14 mouse cellular contexts compared by ENCODE assay signal in the genomic region with DNA sequence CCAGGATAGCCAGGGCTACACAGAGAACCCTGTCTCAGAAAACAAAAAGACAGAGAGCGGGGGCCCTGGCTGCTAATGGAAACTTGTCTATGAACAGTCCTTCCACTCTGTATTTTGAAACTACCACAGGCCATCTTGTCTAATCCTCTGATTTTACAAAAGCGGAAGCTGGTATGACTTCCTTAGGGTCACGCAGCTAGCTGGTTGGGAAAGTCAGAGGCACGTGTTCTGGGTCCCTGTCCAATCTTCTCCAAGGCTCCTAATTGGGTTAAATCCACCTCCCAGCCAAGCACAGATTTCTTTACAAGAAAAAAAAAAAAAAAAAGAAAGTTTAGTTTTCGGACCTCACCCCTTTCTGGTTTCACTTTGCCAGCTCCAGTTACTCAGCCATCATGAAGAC. TPM values are rescaled to one million over a fixed set of nuclear protein-coding genes. Genes with fewer than 3 reads are reported as not detected.
A peak's percentile ranks its signal among the peaks of the same experiment; 100 is the strongest.
DNase-seq lines count a peak whose midpoint lies in the region; ATAC-seq and TF ChIP-seq lines count a peak whose summit lies in the region.
"Had no signal": no experiment of that assay in that cellular context is flagged by ENCODE, and none has a peak within 500 bp of the region (broad histone marks: within the 10 kb centered on the region; RNA-seq: fewer than 3 reads in every experiment).

No protein-coding gene starts in this region.

- no peak overlapping the region for H3K9ac ChIP-seq in liver, adult 2 months (ENCODE audit: low read depth, low read length)
- H3K9ac ChIP-seq in liver, embryonic 12.5 days: no peak overlapping the region
- H3K9ac ChIP-seq: embryonic facial prominence, embryonic 15.5 days had no signal

- peak overlapping the region; percentile 51; the same call in 1 of the 2 replicates for H3K27ac ChIP-seq in liver, adult 2 months (replicated peaks; ENCODE audit: insufficient read depth, low read depth, low read length)
- H3K27ac ChIP-seq in liver, embryonic 12.5 days: no peak overlapping the region
- H3K27ac ChIP-seq in bone marrow, adult 2 months (ENCODE audit: control insufficient read depth, insufficient read depth, low read depth, low read length, poor library complexity): peak overlapping the region; percentile 74
- H3K27ac ChIP-seq: embryonic facial prominence, embryonic 15.5 days; heart, embryonic 10.5 days; kidney, postnatal 0 days had no signal

- 77% methylated on average over 5 of the region's 5 CpGs for WGBS in liver, adult 2 months
- 71% methylated on average over 5 of the region's 5 CpGs for WGBS in liver, embryonic 12.5 days (ENCODE audit: insufficient replicate concordance)
- WGBS in bone marrow, adult 2 months: 28% methylated on average over 5 of the region's 5 CpGs

- H3K4me3 ChIP-seq in liver, adult 2 months (ENCODE audit: insufficient read depth, low read depth, low read length): no peak overlapping the region
- H3K4me3 ChIP-seq in liver, embryonic 12.5 days: no peak overlapping the region
- H3K4me3 ChIP-seq in E14TG2a.4 (replicated peaks; ENCODE audit: low read length): peak overlapping the region; percentile 63
- H3K4me3 ChIP-seq in bone marrow, adult 2 months (replicated peaks; ENCODE audit: control insufficient read depth, low read depth, low read length): no peak overlapping the region
- H3K4me3 ChIP-seq: embryonic facial prominence, embryonic 15.5 days; heart, embryonic 10.5 days had no signal

- ATAC-seq in liver, embryonic 12.5 days: no peak
- ATAC-seq in megakaryocyte progenitor cell, adult 5-6 weeks (replicated peaks; ENCODE audit: poor library complexity): peak; percentile 46
- ATAC-seq: hindbrain, embryonic 16.5 days; midbrain, embryonic 16.5 days; Patski had no signal

- H3K36me3 ChIP-seq in liver, adult 2 months (ENCODE audit: control insufficient read depth, insufficient read depth, low read length): no peaks in the 10 kb centered on the region
- H3K36me3 ChIP-seq in liver, embryonic 12.5 days: no peaks in the 10 kb centered on the region
- H3K36me3 ChIP-seq in E14TG2a.4 (ENCODE audit: insufficient read depth, low read length): no peaks in the 10 kb centered on the region
- H3K36me3 ChIP-seq: embryonic facial prominence, embryonic 15.5 days had no signal

- no peak for TF ChIP-seq POLR2A in liver, adult 2 months (IDR thresholded peaks at IDR 0.05; ENCODE audit: extremely low read depth, insufficient read depth, low read length)
- TF ChIP-seq POLR2A in bone marrow, adult 2 months (IDR thresholded peaks at IDR 0.05; ENCODE audit: borderline replicate concordance, control insufficient read depth, low read depth, low read length): no peak

- peak; percentile 47 for DNase-seq in liver, adult 2 months (ENCODE audit: extremely low read depth, low read depth, low spot score)
- DNase-seq in layer of hippocampus, postnatal 10 days (ENCODE audit: low spot score in 2 of 2): no peak
- DNase-seq in urinary bladder, postnatal 36 days (ENCODE audit: low spot score in 2 of 2): no peak
- DNase-seq: thymus, adult 18-20 months had no signal

- no peak overlapping the region for H3K4me2 ChIP-seq in liver, embryonic 12.5 days
- H3K4me2 ChIP-seq: embryonic facial prominence, embryonic 15.5 days had no signal

- no peaks in the 10 kb centered on the region for H3K79me2 ChIP-seq in liver, adult 2 months (ENCODE audit: control insufficient read depth, insufficient read depth, low read length)

- TF ChIP-seq CTCF in liver, adult 2 months (IDR thresholded peaks at IDR 0.05; ENCODE audit: low read depth, low read length): no peak
- no peak for TF ChIP-seq CTCF in E14TG2a.4 (conservative IDR thresholded peaks at IDR 0.05; ENCODE audit: low read length)
- TF ChIP-seq CTCF in bone marrow, adult 2 months (IDR thresholded peaks at IDR 0.05; ENCODE audit: control insufficient read depth, insufficient read depth, low read length): no peak

- no peaks in the 10 kb centered on the region for H3K9me3 ChIP-seq in liver, embryonic 12.5 days (replicated peaks)
- no peaks in the 10 kb centered on the region for H3K9me3 ChIP-seq in E14TG2a.4 (ENCODE audit: low read length)
- H3K9me3 ChIP-seq: embryonic facial prominence, embryonic 15.5 days; heart, embryonic 10.5 days had no signal

- H3K4me1 ChIP-seq in liver, adult 2 months (ENCODE audit: control insufficient read depth, insufficient read depth, low read length): no peaks in the 10 kb centered on the region
- 0 out of 2 replicates have a peak, but pooled peaks cover 4% of the 10 kb centered on the region for H3K4me1 ChIP-seq in liver, embryonic 12.5 days
- H3K4me1 ChIP-seq in E14TG2a.4 (replicated peaks; ENCODE audit: low read depth, low read length): peaks cover 92% of the 10 kb centered on the region
- H3K4me1 ChIP-seq in bone marrow, adult 2 months (ENCODE audit: control insufficient read depth, insufficient read depth, low read length): peaks cover 11% of the 10 kb centered on the region; the same call in 1 of the 2 replicates
- H3K4me1 ChIP-seq: heart, embryonic 10.5 days had no signal

- no peaks in the 10 kb centered on the region for H3K27me3 ChIP-seq in liver, adult 2 months (ENCODE audit: control insufficient read depth, insufficient read depth, low read length)
- no peaks in the 10 kb centered on the region for H3K27me3 ChIP-seq in liver, embryonic 12.5 days (replicated peaks)
- no peaks in the 10 kb centered on the region for H3K27me3 ChIP-seq in E14TG2a.4 (ENCODE audit: insufficient read depth, low read length)
- H3K27me3 ChIP-seq: embryonic facial prominence, embryonic 15.5 days; Patski had no signal

RNA-seq across cellular contexts. Expression of a gene that starts 45.8 kb away (rescaled TPM):
- 5.4 and 6.8 TPM in 2 replicates for total RNA-seq in liver, adult 2 months (2014; rRNA removed)
- 2.2 and 3.5 TPM in 2 replicates for polyA plus RNA-seq in liver, adult 2 months (2012; rRNA removed)
- 7.0 and 7.7 TPM in 2 replicates for polyA plus RNA-seq in liver, embryonic 12.5 days (2016; fragmentation: Nextera tagmentation; extraction: Ambion mirVana)
- 6.8 and 18.0 TPM in 2 replicates for polyA plus RNA-seq in bone marrow, adult 2 months (2011; ENCODE audit: insufficient read depth, insufficient read length, low replicate concordance, missing spikeins)
- 44.3 and 46.2 TPM in 2 replicates for total RNA-seq in megakaryocyte progenitor cell, adult 5-6 weeks (2015)
- total RNA-seq in megakaryocyte progenitor cell, adult 5-6 weeks (2017): 73.3 and 75.1 TPM in 2 replicates
- 10 to 100 TPM; 58.2 to 58.4 TPM for total RNA-seq in layer of hippocampus, postnatal 10 days (2021)

RNA-seq across cellular contexts. Expression of a gene that starts 55.6 kb away (rescaled TPM):
- total RNA-seq in liver, adult 2 months (2014; rRNA removed): 12.6 and 15.1 TPM in 2 replicates
- 13.1 and 15.1 TPM in 2 replicates for polyA plus RNA-seq in liver, adult 2 months (2012; rRNA removed)
- 17.9 and 18.1 TPM in 2 replicates for polyA plus RNA-seq in liver, embryonic 12.5 days (2016; fragmentation: Nextera tagmentation; extraction: Ambion mirVana)
- polyA plus RNA-seq in bone marrow, adult 2 months (2011; ENCODE audit: insufficient read depth, insufficient read length, low replicate concordance, missing spikeins): 17.9 and 28.6 TPM in 2 replicates
- total RNA-seq in megakaryocyte progenitor cell, adult 5-6 weeks (2015): 39.9 and 44.5 TPM in 2 replicates
- 48.1 and 65.4 TPM in 2 replicates for total RNA-seq in megakaryocyte progenitor cell, adult 5-6 weeks (2017)
- 10 to 100 TPM; 45.5 to 58.6 TPM for total RNA-seq in layer of hippocampus, postnatal 10 days (2021)
